Mouse (Mus musculus) C2C12 (cell line): Measurements from ENCODE around the gene Nrf1. TPM values are rescaled to one million over a fixed set of nuclear protein-coding genes. Genes with fewer than 3 reads are reported as not detected.

ENCODE experiments used
- H3K27me3 ChIP-seq: one replicate; pipeline ENCODE4 v1.6.1; 2011; ENCODE audit not compliant: control insufficient read depth, insufficient read depth, insufficient read length
- H3K36me3 ChIP-seq: one replicate; pipeline ENCODE4 v1.6.1; 2011; ENCODE audit not compliant: control insufficient read depth, insufficient read depth
- H3K4me3 ChIP-seq: one replicate; pipeline ENCODE4 v1.5.1; 2011; ENCODE audit warnings: mild to moderate bottlenecking, control low read depth; ENCODE audit not compliant: poor library complexity, insufficient read depth, severe bottlenecking
- H3K79me2 ChIP-seq: one replicate; pipeline ENCODE4 v1.6.1; 2011; ENCODE audit not compliant: control insufficient read depth, insufficient read depth
- H3K79me3 ChIP-seq: one replicate; pipeline ENCODE4 v1.6.1; 2011; ENCODE audit warnings: low read depth, control low read depth
- H3ac ChIP-seq: one replicate; pipeline ENCODE3; 2011; ENCODE audit warnings: low read depth; ENCODE audit not compliant: control insufficient read depth, insufficient read length
- CEBPB ChIP-seq: IDR thresholded peaks from one replicate; pipeline ENCODE4 v1.6.1; 2011; ENCODE audit warnings: low read depth, mild to moderate bottlenecking, control low read depth, moderate library complexity
- CTCF ChIP-seq: IDR thresholded peaks from one replicate; pipeline ENCODE4 v1.5.1; 2011; ENCODE audit not compliant: control insufficient read depth, insufficient read depth, insufficient read length
- FOSL1 ChIP-seq: IDR thresholded peaks from one replicate; pipeline ENCODE4 v1.8.0; 2011; ENCODE audit warnings: mild to moderate bottlenecking, low read length; ENCODE audit not compliant: poor library complexity, insufficient read depth, severe bottlenecking
- MAX ChIP-seq: IDR thresholded peaks from one replicate; pipeline ENCODE4 v1.6.1; 2011; ENCODE audit warnings: mild to moderate bottlenecking, control low read depth
- MYOD1 ChIP-seq: IDR thresholded peaks from one replicate; pipeline ENCODE4 v1.6.1; 2011; ENCODE audit warnings: low read depth; ENCODE audit not compliant: control insufficient read depth, insufficient read length
- MYOG ChIP-seq: IDR thresholded peaks from one replicate; pipeline ENCODE4 v1.6.1; 2011; ENCODE audit not compliant: control insufficient read depth, insufficient read length; ENCODE audit errors: extremely low read depth
- USF1 ChIP-seq: IDR thresholded peaks from one replicate; pipeline ENCODE4 v1.6.1; 2011; ENCODE audit warnings: low read depth, mild to moderate bottlenecking, control low read depth, moderate library complexity
- polyA plus RNA-seq: library from polyadenylated mRNA; unstranded; fragments of >200 nt; fragmentation: generic; extraction: Trizol; gene quantifications from one replicate; pipeline ENCODE4 v1.2.1, GENCODE M21; 2012; ENCODE audit warnings: missing spikeins

Nrf1 gene
- polyA plus RNA-seq, 1 experiment, result 33.7 TPM

DNA sequence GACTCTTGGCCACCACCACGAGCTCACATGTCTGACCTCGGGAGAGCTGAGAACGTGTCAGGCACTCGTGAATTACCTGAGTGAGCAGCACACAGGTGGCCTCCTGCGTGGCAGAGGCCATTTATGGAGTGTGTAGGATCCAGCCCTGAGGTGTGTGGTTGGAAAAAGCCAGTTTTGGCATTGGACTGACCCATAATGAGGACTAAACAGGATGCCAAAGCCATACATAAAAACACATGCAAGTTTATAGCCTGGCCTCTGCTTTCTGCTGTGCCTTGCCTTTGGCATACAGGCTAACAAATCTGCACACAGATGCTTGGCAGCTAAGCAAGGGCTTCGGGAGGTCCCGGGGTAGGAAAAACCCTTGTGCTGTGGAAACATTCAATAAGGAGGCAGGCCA is 38.6 kb upstream of the Nrf1 start:
- no peak overlapping the region for H3ac ChIP-seq
- no peaks in the 10 kb centered on the region for H3K27me3 ChIP-seq
- TF ChIP-seq MYOG (no peak), MAX (no peak), MYOD1 (no peak), USF1 (no peak), CTCF (no peak), CEBPB (no peak), FOSL1 (no peak)
- no peaks in the 10 kb centered on the region for H3K79me3 ChIP-seq
- H3K36me3 ChIP-seq, result no peaks in the 10 kb centered on the region
- H3K79me2 ChIP-seq, result no peaks in the 10 kb centered on the region
- H3K4me3 ChIP-seq, result no peak overlapping the region

- no peak for TF ChIP-seq CEBPB
- TF ChIP-seq FOSL1, result no peak
- no peak for TF ChIP-seq MYOG
- no peak for TF ChIP-seq MAX
- no peak for TF ChIP-seq MYOD1
- TF ChIP-seq CTCF, result no peak
- no peak for TF ChIP-seq USF1
- no peaks in the 10 kb centered on the region for H3K79me2 ChIP-seq
- H3K79me3 ChIP-seq, result no peaks in the 10 kb centered on the region
These were observed 34.3 kb upstream of the Nrf1 start for GRCm38 (mm10) chr6:30013520-30013919.

GRCm38 (mm10) chr6:30014187-30014864 is 33.5 kb upstream of the Nrf1 start:
- Histone ChIP-seq H3K79me2 (no peaks in the 10 kb centered on the region), H3K4me3 (no peak overlapping the region), H3K27me3 (no peaks in the 10 kb centered on the region), H3K79me3 (no peaks in the 10 kb centered on the region), H3K36me3 (no peaks in the 10 kb centered on the region), H3ac (no peak overlapping the region)
- TF ChIP-seq FOSL1 (no peak), MAX (no peak), CTCF (no peak), USF1 (no peak), CEBPB (no peak), MYOD1 (no peak), MYOG (no peak)

More at GRCm38 (mm10) chr6:30013520-30013919, 34.3 kb upstream of the Nrf1 start:
- no peak overlapping the region for H3K4me3 ChIP-seq
- H3ac ChIP-seq, result no peak overlapping the region
- H3K27me3 ChIP-seq, result no peaks in the 10 kb centered on the region
- H3K36me3 ChIP-seq, result no peaks in the 10 kb centered on the region

DNA sequence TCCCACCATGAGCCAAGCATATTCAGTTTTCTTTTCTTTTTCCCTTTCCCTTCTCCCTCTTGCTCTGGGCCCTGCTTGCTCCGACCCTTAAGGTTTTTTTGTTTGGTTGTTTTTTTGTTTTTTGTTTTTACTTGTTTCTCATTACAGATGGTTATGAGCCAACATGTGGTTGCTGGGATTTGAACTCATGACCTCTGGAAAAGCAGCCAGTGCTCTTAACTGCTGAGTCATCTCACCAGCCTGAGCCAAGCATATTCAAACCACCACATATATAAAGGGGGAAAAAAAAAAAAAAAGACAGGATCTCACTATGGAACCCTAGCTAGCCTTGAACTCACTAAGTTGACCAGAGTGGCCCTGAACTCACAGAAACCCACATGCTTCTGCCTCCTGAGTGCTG is 26.5 kb upstream of the Nrf1 start:
- H3ac ChIP-seq, result no peak overlapping the region
- no peaks in the 10 kb centered on the region for H3K79me2 ChIP-seq
- no peaks in the 10 kb centered on the region for H3K36me3 ChIP-seq
- TF ChIP-seq MAX (no peak), MYOG (no peak)
- H3K4me3 ChIP-seq, result no peak overlapping the region
- H3K79me3 ChIP-seq, result no peaks in the 10 kb centered on the region
- no peaks in the 10 kb centered on the region for H3K27me3 ChIP-seq

GRCm38 (mm10) chr6:30021656-30022055 is 26.1 kb upstream of the Nrf1 start:
- Histone ChIP-seq H3K4me3 (no peak overlapping the region), H3K27me3 (no peaks in the 10 kb centered on the region), H3K36me3 (no peaks in the 10 kb centered on the region), H3K79me2 (no peaks in the 10 kb centered on the region), H3ac (no peak overlapping the region), H3K79me3 (no peaks in the 10 kb centered on the region)
- TF ChIP-seq USF1 (no peak), FOSL1 (no peak), MYOG (no peak), CEBPB (no peak), CTCF (no peak), MAX (no peak), MYOD1 (no peak)

GRCm38 (mm10) chr6:30026799-30027198 is 21.0 kb upstream of the Nrf1 start:
- H3ac ChIP-seq, result no peak overlapping the region
- H3K36me3 ChIP-seq, result no peaks in the 10 kb centered on the region
- TF ChIP-seq MYOD1 (no peak), CTCF (no peak), USF1 (no peak), FOSL1 (no peak), MAX (no peak), CEBPB (no peak), MYOG (no peak)
- no peaks in the 10 kb centered on the region for H3K27me3 ChIP-seq
- H3K4me3 ChIP-seq, result no peak overlapping the region
- H3K79me3 ChIP-seq, result no peaks in the 10 kb centered on the region
- no peaks in the 10 kb centered on the region for H3K79me2 ChIP-seq

DNA sequence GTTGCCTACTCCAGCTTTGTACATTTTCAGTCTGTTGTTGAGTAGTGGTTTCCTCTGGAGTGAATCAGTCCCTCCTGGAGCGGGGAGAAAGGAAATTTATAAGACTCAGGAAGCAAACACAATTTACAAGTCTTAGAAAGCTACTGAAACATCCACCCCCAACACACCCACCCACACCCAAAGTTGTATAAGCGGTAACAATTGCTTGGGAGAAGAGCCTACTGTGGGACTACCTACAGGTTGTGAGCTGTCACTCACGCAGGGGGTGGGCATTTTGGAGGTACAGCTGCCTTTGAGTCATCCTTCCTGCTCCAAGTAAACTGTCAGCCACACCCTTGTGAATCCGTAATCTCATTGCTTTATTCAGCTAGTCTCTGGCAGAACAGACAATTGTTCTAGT is 19.4 kb upstream of the Nrf1 start:
- Histone ChIP-seq H3K36me3 (no peaks in the 10 kb centered on the region), H3K4me3 (no peak overlapping the region), H3K79me2 (no peaks in the 10 kb centered on the region), H3ac (no peak overlapping the region), H3K27me3 (no peaks in the 10 kb centered on the region), H3K79me3 (no peaks in the 10 kb centered on the region)
- TF ChIP-seq MYOD1 (no peak), FOSL1 (no peak), CTCF (no peak), USF1 (no peak), MYOG (no peak), MAX (no peak), CEBPB (no peak)
